Mouse (Mus musculus) cerebellum, adult 2 months (tissue): ENCODE measurements at regions not wholly inside any gene's neighbourhood (a gene's known extent, or its start where the extent isn't known, plus 50 kb on each side); places are given as distances from the start of the nearest gene placed in this dataset.

Source experiments
- CTCF ChIP-seq: fragments of 200-500 bp; IDR thresholded peaks from 2 replicates; pipeline ENCODE4 v1.5.1; 2011; ENCODE audit warnings: low read depth, mild to moderate bottlenecking, control low read depth, low read length, moderate library complexity, borderline replicate concordance; ENCODE audit not compliant: insufficient read depth
- POLR2A ChIP-seq: fragments of 200-500 bp; IDR thresholded peaks from 2 replicates; pipeline ENCODE4 v1.6.1; 2011; ENCODE audit warnings: low read length, control low read depth, borderline replicate concordance; ENCODE audit not compliant: insufficient read depth

GRCm38 (mm10) chr2:167778691-167779090 lies 89.1 kb upstream of the Tmem189 start:
- TF ChIP-seq POLR2A, result no peak
- TF ChIP-seq CTCF, result no peak
